Mouse (Mus musculus) small intestine, adult 2 months (tissue): ENCODE results near the gene Mid1ip1. TPM values are rescaled to one million over a fixed set of nuclear protein-coding genes. Genes with fewer than 3 reads are reported as not detected.

Experiments used
- H3K27ac ChIP-seq: fragments of 200-500 bp; 2 replicates; pipeline ENCODE4 v1.5.1; 2012; ENCODE audit warnings: low read depth, low read length, control low read depth, inconsistent platforms; ENCODE audit not compliant: insufficient read depth
- H3K27me3 ChIP-seq: fragments of 200-500 bp; 2 replicates; pipeline ENCODE4 v1.6.1; 2012; ENCODE audit warnings: mild to moderate bottlenecking, moderate library complexity, low read length, inconsistent platforms; ENCODE audit not compliant: control insufficient read depth, insufficient read depth
- H3K36me3 ChIP-seq: fragments of 200-500 bp; 2 replicates; pipeline ENCODE4 v1.6.1; 2012; ENCODE audit warnings: mild to moderate bottlenecking, low read length, control low read depth, inconsistent platforms; ENCODE audit not compliant: control insufficient read depth, insufficient read depth
- H3K4me1 ChIP-seq: fragments of 200-500 bp; 2 replicates; pipeline ENCODE4 v1.6.1; 2012; ENCODE audit warnings: low read length, inconsistent platforms, mixed read lengths; ENCODE audit not compliant: control insufficient read depth, insufficient read depth, insufficient read length
- H3K4me3 ChIP-seq: fragments of 200-500 bp; 2 replicates; pipeline ENCODE4 v1.5.1; 2012; ENCODE audit warnings: low read depth, mild to moderate bottlenecking, control low read depth, inconsistent platforms, low read length, moderate library complexity
- CTCF ChIP-seq: fragments of 200-500 bp; IDR thresholded peaks from 2 replicates; pipeline ENCODE4 v1.5.1; 2012; ENCODE audit warnings: low read depth, mild to moderate bottlenecking, control low read depth, inconsistent platforms, low read length, moderate library complexity, mixed read lengths; ENCODE audit not compliant: insufficient replicate concordance, insufficient read length; ENCODE audit errors: extremely low read depth
- POLR2A ChIP-seq: fragments of 200-500 bp; IDR thresholded peaks from 2 replicates; pipeline ENCODE4 v1.6.1; 2012; ENCODE audit warnings: low read depth, mild to moderate bottlenecking, control low read depth, inconsistent platforms, low read length, moderate library complexity
- WGBS: fragments of 180-500 bp; shearing (Covaris S2); methylation state at CpG from one replicate; pipeline ENCODE4 v1.1.7; 2018; 5-methylcytosine and 5-hydroxymethylcytosine counted together
- polyA plus RNA-seq: library from polyadenylated mRNA; depleted of rRNA; stranded (reverse); fragments of >200 nt; gene quantifications from 2 replicates; pipeline ENCODE4 v1.2.3, GENCODE M21; 2012; rRNA removed

Gene Mid1ip1
- polyA plus RNA-seq, 1 experiment: 19.4 TPM

- TF ChIP-seq CTCF (no peak), POLR2A (no peak)
- H3K4me1 ChIP-seq: no peaks in the 10 kb centered on the region
- H3K27ac ChIP-seq: no peak overlapping the region
- no peaks in the 10 kb centered on the region for H3K36me3 ChIP-seq
- 82% methylated on average over 10 of the region's 10 CpGs for WGBS
- H3K27me3 ChIP-seq: no peaks in the 10 kb centered on the region
- no peak overlapping the region for H3K4me3 ChIP-seq
Measured at GRCm38 (mm10) chrX:10763476-10764016, 48.7 kb downstream of the Mid1ip1 start.

Other genes with a start within 250 kb of the Mid1ip1 start
- gene Tspan7, start 229.9 kb upstream of the Mid1ip1 start, polyA plus RNA-seq: 36.1 and 71.2 TPM in 2 replicates